Mouse (Mus musculus): ENCODE data around the gene Cyp46a1. TPM values are rescaled to one million over a fixed set of nuclear protein-coding genes. Genes with fewer than 3 reads are reported as not detected.

The Cyp46a1 gene
- polyA plus RNA-seq, 1 experiment from 2014 or later, result 16.7 TPM

DNA sequence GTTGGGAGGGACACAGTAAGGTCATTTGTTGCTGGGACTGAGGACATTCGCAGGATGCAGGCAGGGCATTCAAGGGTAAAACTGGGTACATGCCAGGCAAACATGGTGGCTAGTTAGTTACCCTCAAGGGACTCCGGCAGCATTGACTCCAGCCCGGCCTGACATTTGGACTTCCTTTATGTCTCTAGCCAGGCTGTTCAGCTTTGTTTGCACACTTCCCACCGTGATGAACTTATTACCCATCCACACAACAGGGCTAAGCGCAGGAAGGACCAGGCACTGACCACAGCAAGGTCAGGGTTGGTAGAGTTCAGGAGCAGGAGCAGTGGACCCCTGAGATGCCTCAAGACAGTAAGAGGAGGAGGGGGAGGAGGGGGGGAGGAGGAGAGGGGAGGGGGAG is 34.7 kb downstream of the Cyp46a1 start:
- H3K4me1 ChIP-seq (replicated peaks), result peaks cover 6% of the 10 kb centered on the region
- ATAC-seq, result no peak
- H3K27me3 ChIP-seq, result no peaks in the 10 kb centered on the region
- no peak overlapping the region for H3K4me3 ChIP-seq (replicated peaks)
- 65% methylated on average over 5 of the region's 5 CpGs for WGBS
- no peak overlapping the region for H3K27ac ChIP-seq
- no peaks in the 10 kb centered on the region for H3K9me3 ChIP-seq
- no peak overlapping the region for H3K9ac ChIP-seq (replicated peaks)
- no peaks in the 10 kb centered on the region for H3K36me3 ChIP-seq
- H3K4me2 ChIP-seq (replicated peaks), result no peak overlapping the region

DNA sequence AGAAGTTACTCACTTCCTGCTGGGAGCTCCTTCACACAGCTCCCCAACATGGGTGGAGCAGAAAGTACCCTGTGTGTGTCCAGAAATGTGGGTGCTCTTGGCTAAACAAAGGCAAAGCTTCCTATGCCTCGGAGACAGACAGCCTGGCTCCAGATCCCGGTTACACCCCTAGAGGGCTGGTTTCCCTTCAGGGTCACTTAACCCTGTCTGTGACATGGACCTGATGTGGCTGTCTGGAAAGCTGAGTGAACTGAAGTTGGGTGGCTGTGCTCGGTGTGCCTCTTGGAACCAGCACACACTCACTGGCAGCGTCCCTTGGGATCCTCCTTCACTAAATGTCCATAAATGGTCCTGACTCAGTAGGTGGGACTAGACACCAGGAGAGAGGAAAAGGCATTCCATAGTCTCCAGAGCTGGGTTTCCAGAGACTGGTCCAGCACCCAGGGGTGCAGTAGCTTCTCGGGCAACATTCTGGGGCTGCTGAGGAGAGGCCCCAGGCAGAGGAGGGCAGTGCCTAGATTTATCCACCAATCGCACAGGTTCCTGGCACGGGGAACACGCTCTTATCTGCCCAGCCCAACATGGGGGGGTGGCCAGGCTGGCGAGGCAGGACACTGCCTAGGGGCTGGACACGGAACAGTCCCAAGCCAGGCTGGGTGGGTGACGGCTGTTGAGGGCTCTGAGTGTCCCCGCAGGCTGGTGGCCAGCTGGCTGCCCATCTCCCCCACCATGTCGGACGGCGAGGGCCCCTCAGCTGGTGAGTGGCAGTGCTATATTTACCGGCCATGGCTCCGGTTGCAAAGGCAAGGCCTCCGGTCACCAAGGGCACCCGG is 36.6 kb downstream of the Cyp46a1 start, which contains the start of gene Eml1:
Gene Eml1, plus strand, starts transcription at position 362 of the 833 bp plus-strand sequence.
- H3K27me3 ChIP-seq, result no peaks in the 10 kb centered on the region
- H3K4me2 ChIP-seq (replicated peaks), result no peak within 1 kb of the TSS
- H3K36me3 ChIP-seq, result no peaks in the 10 kb centered on the region
- H3K9ac ChIP-seq (replicated peaks), result no peak within 1 kb of the TSS
- no peak within 1 kb of the TSS for H3K27ac ChIP-seq
- 82% methylated on average over 19 of the region's 19 CpGs for WGBS
- no peaks in the 10 kb centered on the region for H3K9me3 ChIP-seq
- H3K4me1 ChIP-seq (replicated peaks), result no peaks in the 10 kb centered on the region; the same call in 1 of the 2 replicates
- no peak for ATAC-seq
- no peak within 1 kb of the TSS for H3K4me3 ChIP-seq (replicated peaks)

DNA sequence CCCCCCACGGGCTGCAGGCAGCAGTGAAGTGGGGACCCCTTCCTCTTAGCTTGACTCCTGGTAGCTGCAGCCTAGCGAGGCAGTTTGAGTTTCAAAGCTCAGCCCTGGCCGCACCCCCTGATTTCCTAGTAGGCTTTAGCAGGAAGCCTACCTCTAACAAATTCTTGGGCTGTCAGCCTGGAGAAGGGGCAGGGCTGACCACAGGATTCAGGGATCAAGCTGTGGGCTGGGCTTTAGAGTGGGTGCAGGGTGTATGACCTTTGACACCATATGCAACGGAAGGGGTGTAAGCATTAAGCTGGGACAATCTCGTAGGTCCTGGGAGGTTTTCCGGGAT is 37.2 kb downstream of the Cyp46a1 start:
- H3K4me2 ChIP-seq (replicated peaks), result no peak overlapping the region
- no peaks in the 10 kb centered on the region for H3K27me3 ChIP-seq
- H3K9me3 ChIP-seq, result no peaks in the 10 kb centered on the region
- no peak overlapping the region for H3K4me3 ChIP-seq (replicated peaks)
- ATAC-seq, result no peak
- H3K36me3 ChIP-seq, result no peaks in the 10 kb centered on the region
- WGBS, result 71% methylated on average over 6 of the region's 6 CpGs
- no peak overlapping the region for H3K27ac ChIP-seq
- no peaks in the 10 kb centered on the region; the same call in 1 of the 2 replicates for H3K4me1 ChIP-seq (replicated peaks)
- H3K9ac ChIP-seq (replicated peaks), result no peak overlapping the region

DNA sequence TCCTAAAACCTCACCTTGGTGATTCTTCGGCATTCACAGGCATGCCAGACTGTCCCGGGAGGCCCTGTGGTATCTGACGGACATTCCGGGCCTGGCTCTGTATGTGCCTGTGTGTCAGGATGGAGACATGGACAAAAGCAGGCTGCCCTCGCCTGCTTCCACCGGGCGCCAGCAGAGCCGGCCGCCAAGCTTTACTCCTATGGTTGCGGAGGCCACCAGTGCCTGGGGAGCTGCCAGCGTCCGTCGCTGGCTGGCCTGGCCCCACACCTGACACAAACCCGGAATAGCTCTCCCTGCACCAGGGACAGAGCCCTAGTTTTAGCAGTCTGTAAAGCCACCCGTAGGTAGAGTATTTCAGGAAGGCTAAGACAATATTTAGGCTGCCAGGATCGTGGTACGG is 38.1 kb downstream of the Cyp46a1 start:
- Histone ChIP-seq H3K27me3 (no peaks in the 10 kb centered on the region), H3K36me3 (no peaks in the 10 kb centered on the region), H3K4me3 (replicated peaks) (no peak overlapping the region), H3K4me2 (replicated peaks) (no peak overlapping the region), H3K9me3 (no peaks in the 10 kb centered on the region), H3K9ac (replicated peaks) (no peak overlapping the region), H3K4me1 (replicated peaks) (no peaks in the 10 kb centered on the region; the same call in 1 of the 2 replicates), H3K27ac (no peak overlapping the region)
- WGBS, result 77% methylated on average over 17 of the region's 17 CpGs
- ATAC-seq, result no peak

DNA sequence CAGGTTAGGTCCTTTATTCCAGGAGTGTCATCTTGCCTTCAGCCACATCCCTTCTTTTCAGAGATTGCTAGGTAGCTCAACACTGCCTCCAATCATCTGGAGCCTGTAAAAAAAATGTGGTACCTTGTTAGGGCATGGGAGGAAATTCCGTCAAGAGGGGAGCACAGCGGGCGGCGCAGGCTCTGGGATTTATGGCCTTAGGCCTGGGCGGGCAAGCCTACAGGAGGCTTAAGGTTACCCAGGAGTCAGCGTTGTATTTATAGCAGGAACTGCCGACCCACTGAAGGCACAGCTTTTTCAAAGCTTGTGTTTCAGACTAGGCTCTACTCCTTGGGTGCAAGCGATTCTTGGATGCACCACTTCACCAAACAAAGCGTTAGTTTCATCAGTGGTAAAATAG is 39.4 kb downstream of the Cyp46a1 start:
- H3K4me1 ChIP-seq (replicated peaks), result no peaks in the 10 kb centered on the region; the same call in 1 of the 2 replicates

DNA sequence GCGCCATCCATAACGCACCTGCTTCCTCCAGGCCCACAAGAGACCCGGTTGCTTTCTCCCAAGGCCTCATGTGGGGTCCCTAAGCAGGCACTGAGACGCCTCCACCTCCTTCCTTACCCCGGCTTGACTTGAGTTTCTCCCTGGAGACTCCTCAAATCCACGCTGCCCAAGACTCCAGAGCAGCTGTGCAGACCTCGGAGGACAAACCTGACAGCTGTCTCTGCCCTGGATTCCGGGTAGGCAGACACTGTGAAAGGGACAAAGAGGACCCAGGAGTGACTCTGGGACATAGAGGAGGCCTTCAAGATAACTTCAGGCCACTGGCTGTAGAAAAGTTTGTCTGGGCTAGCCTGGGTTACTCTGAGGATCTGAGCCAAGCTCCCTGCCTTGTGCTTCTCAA is 40.5 kb downstream of the Cyp46a1 start:
- no peak overlapping the region for H3K4me2 ChIP-seq (replicated peaks)
- H3K36me3 ChIP-seq, result no peaks in the 10 kb centered on the region
- H3K9ac ChIP-seq (replicated peaks), result no peak overlapping the region
- no peaks in the 10 kb centered on the region for H3K27me3 ChIP-seq
- no peak overlapping the region for H3K4me3 ChIP-seq (replicated peaks)
- no peak overlapping the region for H3K27ac ChIP-seq
- no peaks in the 10 kb centered on the region for H3K9me3 ChIP-seq
- H3K4me1 ChIP-seq (replicated peaks), result no peaks in the 10 kb centered on the region; the same call in 1 of the 2 replicates
- no peak for ATAC-seq
- WGBS, result 88% methylated on average over 8 of the region's 8 CpGs

More for the DNA sequence above, 39.4 kb downstream of the Cyp46a1 start:
- Histone ChIP-seq H3K36me3 (no peaks in the 10 kb centered on the region), H3K9me3 (no peaks in the 10 kb centered on the region), H3K27ac (no peak overlapping the region), H3K4me3 (replicated peaks) (no peak overlapping the region), H3K9ac (replicated peaks) (no peak overlapping the region), H3K27me3 (no peaks in the 10 kb centered on the region), H3K4me2 (replicated peaks) (no peak overlapping the region)
- WGBS, result 84% methylated on average over 9 of the region's 9 CpGs
- no peak for ATAC-seq

DNA sequence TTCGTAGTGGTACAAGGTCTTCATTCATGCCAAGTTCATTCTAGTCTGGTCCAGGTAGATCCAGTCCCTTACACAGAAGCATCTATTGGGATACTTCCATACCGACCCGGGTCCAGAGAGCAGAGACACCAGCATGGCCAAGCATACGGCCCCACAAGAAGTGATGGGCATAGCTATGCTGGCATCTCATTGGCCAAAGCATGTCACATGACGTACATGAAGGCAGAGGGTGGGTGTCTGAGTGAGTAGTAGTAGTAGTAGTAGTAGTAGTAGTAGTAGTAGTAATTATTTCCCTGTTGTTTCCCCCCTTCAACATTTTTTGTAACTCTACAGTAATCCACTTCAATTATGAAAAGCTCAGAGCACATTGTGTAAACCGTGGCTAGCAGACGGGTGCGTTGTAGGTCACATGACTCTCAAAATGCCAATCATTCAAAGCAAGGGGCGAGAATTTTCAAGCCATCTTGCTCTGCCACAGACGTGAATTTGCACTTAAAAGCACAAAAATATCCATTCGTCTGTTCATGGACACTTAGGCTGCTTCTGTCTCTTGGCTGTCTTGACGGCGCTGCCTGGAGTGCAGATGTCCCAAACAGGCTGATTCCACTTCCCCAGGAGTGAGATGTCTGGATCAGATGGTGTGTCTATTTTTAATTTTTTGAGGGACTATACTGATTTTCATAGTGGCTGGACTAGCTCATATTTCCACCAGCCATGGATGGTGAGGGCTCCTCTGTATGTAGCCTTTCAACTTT is 44.4 kb downstream of the Cyp46a1 start:
- 84% methylated on average over 13 of the region's 13 CpGs for WGBS
- Histone ChIP-seq H3K27me3 (no peaks in the 10 kb centered on the region), H3K9ac (replicated peaks) (no peak overlapping the region), H3K4me2 (replicated peaks) (no peak overlapping the region), H3K36me3 (no peaks in the 10 kb centered on the region), H3K4me1 (replicated peaks) (no peaks in the 10 kb centered on the region), H3K9me3 (no peaks in the 10 kb centered on the region), H3K4me3 (replicated peaks) (no peak overlapping the region), H3K27ac (no peak overlapping the region)
- no peak for ATAC-seq

DNA sequence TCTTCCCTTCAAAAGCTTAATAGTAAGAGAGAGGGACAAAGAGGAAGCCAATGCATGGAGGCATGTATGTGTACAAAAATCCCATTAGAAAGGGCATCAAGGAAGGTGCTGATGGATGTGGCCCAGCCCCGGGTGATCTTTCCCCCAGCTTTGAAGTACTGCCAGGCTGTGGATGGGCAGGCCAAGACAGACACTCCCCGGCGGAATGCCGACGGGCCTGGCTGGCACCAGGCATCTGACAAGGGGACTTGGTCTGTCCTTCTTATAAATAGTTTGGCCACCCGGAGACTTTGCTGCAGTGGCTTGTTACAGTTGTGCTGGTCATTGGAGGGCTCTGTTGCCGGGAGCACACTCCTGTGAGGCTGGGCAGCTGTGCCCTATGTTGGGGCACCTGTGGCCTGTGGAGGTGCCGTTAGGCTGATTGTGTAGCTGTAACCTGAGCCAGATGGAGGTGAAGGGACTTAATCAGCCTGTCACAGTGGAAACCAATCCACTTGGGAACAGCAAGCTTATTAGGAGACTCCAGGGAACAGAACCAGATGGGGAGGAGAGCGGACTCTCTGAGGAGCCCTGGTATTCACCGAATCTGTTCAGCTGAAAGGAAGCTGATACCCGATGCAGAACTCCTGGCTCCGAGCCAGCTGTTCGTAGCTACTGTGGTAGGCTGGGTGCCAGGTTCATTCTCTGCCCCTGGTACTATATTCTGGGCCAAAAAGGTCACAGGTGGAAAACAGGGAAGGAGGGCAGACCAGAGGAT is 52.5 kb downstream of the Cyp46a1 start:
- Histone ChIP-seq H3K9ac (replicated peaks) (no peak overlapping the region), H3K36me3 (no peaks in the 10 kb centered on the region), H3K4me2 (replicated peaks) (no peak overlapping the region), H3K9me3 (no peaks in the 10 kb centered on the region), H3K27ac (0 out of 2 replicates have a peak overlapping the region, but pooled peaks have one; percentile 19), H3K4me1 (replicated peaks) (peaks cover 10% of the 10 kb centered on the region), H3K4me3 (replicated peaks) (no peak overlapping the region), H3K27me3 (no peaks in the 10 kb centered on the region)
- 62% methylated on average over 13 of the region's 13 CpGs for WGBS
- ATAC-seq, result peak; percentile 76

DNA sequence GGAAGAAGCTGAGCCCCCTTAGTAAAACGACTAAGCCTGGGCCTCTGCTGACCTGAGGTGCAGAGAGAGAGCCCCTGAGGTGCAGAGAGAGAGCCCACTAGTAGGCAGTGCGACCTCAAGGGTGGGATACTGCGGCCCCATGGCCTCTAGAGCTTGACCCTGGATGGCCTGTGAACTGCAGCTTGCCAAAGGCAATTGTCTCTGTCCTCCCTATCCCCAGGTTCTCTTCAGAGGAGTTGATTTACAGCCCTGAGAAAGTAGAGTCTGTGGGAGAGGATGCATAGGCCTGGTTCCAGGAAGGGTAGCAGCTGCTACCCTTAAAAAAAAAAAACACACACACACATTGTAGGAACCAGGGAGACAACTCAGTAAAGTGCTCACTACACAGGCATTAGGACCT is 55.5 kb downstream of the Cyp46a1 start:
- Histone ChIP-seq H3K4me1 (replicated peaks) (peaks cover 24% of the 10 kb centered on the region), H3K27ac (no peak overlapping the region), H3K9ac (replicated peaks) (no peak overlapping the region), H3K36me3 (no peaks in the 10 kb centered on the region), H3K4me3 (replicated peaks) (no peak overlapping the region), H3K27me3 (no peaks in the 10 kb centered on the region), H3K9me3 (no peaks in the 10 kb centered on the region), H3K4me2 (replicated peaks) (no peak overlapping the region)
- ATAC-seq, result no peak
- WGBS, result 45% methylated on average over 3 of the region's 3 CpGs

DNA sequence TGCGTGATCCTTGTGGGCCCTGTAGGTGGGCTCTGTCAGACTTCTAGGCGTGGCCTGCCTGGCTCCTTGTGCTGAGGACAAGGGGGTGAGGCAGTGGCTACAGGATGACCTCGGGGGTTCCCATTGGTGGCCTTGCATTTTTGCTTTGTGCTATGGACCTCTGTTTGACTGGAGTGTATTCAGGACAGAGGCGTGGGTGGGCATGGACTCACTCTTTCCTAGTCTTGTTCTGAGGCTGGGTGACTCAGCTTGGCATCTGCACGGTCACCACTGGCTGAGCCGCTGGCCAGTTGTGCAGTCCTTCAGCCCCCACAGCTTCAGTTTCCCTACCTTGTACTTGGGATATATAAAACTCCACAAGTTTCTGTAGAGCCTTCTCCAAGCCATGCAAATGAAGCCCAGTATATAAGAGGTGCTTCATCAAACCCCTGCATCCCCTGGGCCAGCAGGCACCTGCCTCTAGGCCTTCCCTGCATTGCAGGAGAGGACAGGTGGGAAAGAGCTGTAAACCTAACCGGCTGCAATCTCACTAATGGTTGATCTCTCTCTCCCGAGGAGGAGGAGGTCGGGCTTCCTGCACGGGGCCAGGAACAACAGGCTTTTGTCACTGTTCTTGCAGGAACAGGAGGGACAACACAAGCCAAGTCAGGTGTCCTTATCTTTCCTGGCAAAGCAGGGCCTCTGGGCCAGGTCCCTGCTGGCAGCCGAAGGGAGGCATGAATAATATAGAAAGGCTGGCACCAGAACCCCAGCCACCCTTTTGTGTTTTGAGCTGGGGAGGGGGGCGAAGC is 58.3 kb downstream of the Cyp46a1 start:
- Histone ChIP-seq H3K27ac (no peak overlapping the region), H3K9ac (replicated peaks) (no peak overlapping the region), H3K4me3 (replicated peaks) (no peak overlapping the region), H3K27me3 (no peaks in the 10 kb centered on the region), H3K4me2 (replicated peaks) (no peak overlapping the region), H3K36me3 (no peaks in the 10 kb centered on the region), H3K4me1 (replicated peaks) (peaks cover 40% of the 10 kb centered on the region), H3K9me3 (no peaks in the 10 kb centered on the region)
- ATAC-seq, result no peak
- WGBS, result 80% methylated on average over 12 of the region's 12 CpGs

DNA sequence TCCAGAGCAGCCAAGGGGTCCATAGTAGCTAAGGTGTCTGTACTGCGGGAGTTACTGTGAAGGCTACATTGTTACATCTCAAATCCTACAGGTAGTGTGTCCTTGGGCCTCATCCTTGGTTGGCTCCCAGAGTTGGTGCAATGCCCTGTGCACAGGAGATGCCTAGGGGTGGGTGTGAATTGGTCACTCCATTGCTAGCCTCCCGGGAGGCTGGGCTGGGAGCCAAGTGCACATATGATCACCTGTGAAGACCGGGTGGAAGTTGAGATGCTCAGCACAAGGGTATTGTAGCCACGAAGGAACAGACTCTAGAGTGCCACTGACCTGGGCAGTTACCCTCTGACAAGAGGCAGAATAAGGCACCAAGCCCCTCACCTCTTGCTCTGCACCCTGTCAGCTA is 58.9 kb downstream of the Cyp46a1 start:
- Histone ChIP-seq H3K9ac (replicated peaks) (no peak overlapping the region), H3K27ac (no peak overlapping the region), H3K4me1 (replicated peaks) (peaks cover 45% of the 10 kb centered on the region), H3K27me3 (no peaks in the 10 kb centered on the region), H3K9me3 (no peaks in the 10 kb centered on the region), H3K4me2 (replicated peaks) (no peak overlapping the region), H3K4me3 (replicated peaks) (no peak overlapping the region), H3K36me3 (no peaks in the 10 kb centered on the region)
- no peak for ATAC-seq
- WGBS, result 91% methylated on average over 4 of the region's 4 CpGs
